8 mouse cellular contexts compared by ENCODE assay signal in the genomic region with DNA sequence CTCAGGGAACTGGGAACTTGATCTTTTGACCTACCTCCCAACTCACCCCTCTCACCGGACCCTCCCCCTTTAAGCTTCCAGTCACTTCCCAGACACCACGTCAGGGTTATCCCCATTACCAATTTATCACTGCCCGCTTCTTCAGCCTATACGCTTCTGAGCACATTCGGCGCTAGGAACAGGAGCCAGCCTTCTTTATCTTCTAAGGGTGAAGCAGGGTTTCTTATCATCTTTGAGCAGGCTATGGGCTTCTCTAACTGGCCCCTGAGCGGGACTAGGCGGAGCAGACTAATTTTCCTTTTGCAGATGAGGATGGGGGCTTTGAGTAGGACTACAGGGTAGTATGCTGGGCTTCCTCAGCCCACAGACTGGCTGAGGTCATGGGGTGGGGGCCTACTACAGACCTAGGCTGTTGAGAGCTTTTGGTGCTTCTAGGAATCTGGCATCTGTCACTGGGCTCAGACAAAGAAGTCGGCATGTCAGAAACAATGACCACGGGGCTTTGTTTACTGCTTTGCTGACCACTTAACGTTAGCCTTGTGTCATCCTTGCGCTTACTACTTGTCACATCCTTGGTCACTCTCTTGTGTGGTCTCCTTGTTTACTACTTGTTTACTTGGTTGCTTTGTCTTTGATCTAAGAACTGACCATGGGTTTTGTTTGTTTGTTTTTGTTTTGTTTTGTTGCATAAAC. TPM values are rescaled to one million over a fixed set of nuclear protein-coding genes. Genes with fewer than 3 reads are reported as not detected.
DNase-seq lines count a peak whose midpoint lies in the region; ATAC-seq and TF ChIP-seq lines count a peak whose summit lies in the region.

Gene Tnfrsf14 (minus strand): TSS at position 169 of the 693 bp plus-strand sequence.

- no peaks in the 10 kb centered on the region for H3K9me3 ChIP-seq in kidney, embryonic 14.5 days (ENCODE audit: control insufficient read depth, low read length)

- peak within 1 kb of the TSS; percentile 4; the same call in 1 of the 2 replicates for H3K4me3 ChIP-seq in kidney, embryonic 14.5 days (ENCODE audit: low read length)
- H3K4me3 ChIP-seq in bone marrow macrophage, adult 2 months (ENCODE audit: insufficient read depth, low read length), result peak within 1 kb of the TSS; percentile 58

- no peak for TF ChIP-seq POLR2A in bone marrow macrophage, adult 2 months (IDR thresholded peaks at IDR 0.05; ENCODE audit: borderline replicate concordance, low read depth, low read length)

- H3K27me3 ChIP-seq in kidney, embryonic 14.5 days (ENCODE audit: control insufficient read depth, insufficient read depth, low read length), result no peaks in the 10 kb centered on the region

- WGBS in kidney, embryonic 14.5 days, result 40% methylated on average over 12 of the region's 12 CpGs

- H3K4me2 ChIP-seq in kidney, embryonic 14.5 days (replicated peaks; ENCODE audit: low read depth, low read length), result peak within 1 kb of the TSS; percentile 5; the same call in 1 of the 2 replicates

- ATAC-seq in kidney, embryonic 14.5 days (ENCODE audit: low FRiP score, low TSS enrichment), result peak; percentile 21; the same call in 1 of the 2 replicates
- ATAC-seq in granulocyte monocyte progenitor cell, adult 5-6 weeks (replicated peaks; ENCODE audit: poor library complexity, severe bottlenecking), result no peak
- peak; percentile 59 for ATAC-seq in megakaryocyte progenitor cell, adult 5-6 weeks (replicated peaks; ENCODE audit: poor library complexity)

- TF ChIP-seq CTCF in bone marrow macrophage, adult 2 months (IDR thresholded peaks at IDR 0.05; ENCODE audit: low read depth, low read length), result no peak

- DNase-seq in kidney, postnatal 36 days, result no peak
- DNase-seq in right cerebral cortex, adult 2 months (ENCODE audit: low spot score in 2 of 2), result no peak
- DNase-seq in right cerebral cortex, adult 18-20 months, result no peak
- no peak for DNase-seq in cerebellum, postnatal 10 days

- peaks cover 9% of the 10 kb centered on the region; the same call in 1 of the 2 replicates for H3K4me1 ChIP-seq in kidney, embryonic 14.5 days (ENCODE audit: control insufficient read depth, insufficient read depth, low read length)
- H3K4me1 ChIP-seq in bone marrow macrophage, adult 2 months (ENCODE audit: control insufficient read depth, insufficient read depth, low read length), result peaks cover 47% of the 10 kb centered on the region

- H3K9ac ChIP-seq in kidney, embryonic 14.5 days (ENCODE audit: low read depth, low read length), result no peak within 1 kb of the TSS

- H3K27ac ChIP-seq in kidney, embryonic 14.5 days (ENCODE audit: low read depth, low read length), result no peak within 1 kb of the TSS; the same call in 1 of the 2 replicates
- H3K27ac ChIP-seq in bone marrow macrophage, adult 2 months (ENCODE audit: insufficient read depth, low read depth, low read length), result peak within 1 kb of the TSS; percentile 99

- no peaks in the 10 kb centered on the region for H3K36me3 ChIP-seq in kidney, embryonic 14.5 days (ENCODE audit: control insufficient read depth, insufficient read depth, low read length)

RNA-seq across cellular contexts. Expression of gene Tnfrsf14, which starts in this region (rescaled TPM):
- 0.42 and 0.47 TPM in 2 replicates for polyA plus RNA-seq in kidney, embryonic 14.5 days (2014; fragmentation: Nextera tagmentation; extraction: Ambion mirVana)
- polyA plus RNA-seq in bone marrow macrophage, adult 2 months (2012; ENCODE audit: insufficient read depth, insufficient read length, missing spikeins), result 117 and 135 TPM in 2 replicates
- 85.4 and 110 TPM in 2 replicates for total RNA-seq in granulocyte monocyte progenitor cell, adult 5-6 weeks (2014; fragmentation: Nextera tagmentation)
- 33.2 and 38.4 TPM in 2 replicates for total RNA-seq in granulocyte monocyte progenitor cell, adult 5-6 weeks (2017)
- 68.4 and 89.8 TPM in 2 replicates for total RNA-seq in megakaryocyte progenitor cell, adult 5-6 weeks (2015)
- total RNA-seq in megakaryocyte progenitor cell, adult 5-6 weeks (2017), result 58.3 and 68.2 TPM in 2 replicates

Comparison
In these comparisons a context has a peak if more than half of its experiments do, and no peak if none do; other contexts are left out.
1. RNA of gene Tnfrsf14 (polyA plus RNA-seq): 117 to 135 TPM in bone marrow macrophage, adult 2 months; 0.42 to 0.47 TPM in kidney, embryonic 14.5 days; every median in the first group is over 10 times any median in the second.
2. Peak in ATAC-seq, H3K4me3 ChIP-seq and H3K4me2 ChIP-seq in kidney, embryonic 14.5 days; RNA of the gene not detected or under 1 TPM.